Mouse (Mus musculus): ENCODE measurements at regions not wholly inside any gene's neighbourhood (a gene's known extent, or its start where the extent isn't known, plus 50 kb on each side); places are given as distances from the start of the nearest gene placed in this dataset.
"Not testable (repeated sequence)": the region's sequence is repeated elsewhere in the genome, so short reads cannot be mapped to it uniquely, and the experiment has no call there.

GRCm38 (mm10) chr14:71564816-71565215, 926.8 kb downstream of the Gm9195 start:
- 72% methylated on average over 3 of the region's 3 CpGs for WGBS
- no peak for ATAC-seq (ENCODE audit: low FRiP score, low read depth)
- Histone ChIP-seq H3K9ac (replicated peaks) (no peak overlapping the region), H3K27ac (replicated peaks) (no peak overlapping the region), H3K9me3 (no peaks in the 10 kb centered on the region), H3K27me3 (no peaks in the 10 kb centered on the region), H3K4me1 (no peaks in the 10 kb centered on the region), H3K4me2 (replicated peaks) (no peak overlapping the region), H3K4me3 (no peak overlapping the region), H3K36me3 (no peaks in the 10 kb centered on the region)

- Histone ChIP-seq H3K27ac (replicated peaks) (no peak overlapping the region), H3K27me3 (no peaks in the 10 kb centered on the region), H3K4me3 (no peak overlapping the region), H3K9me3 (no peaks in the 10 kb centered on the region), H3K4me2 (replicated peaks) (no peak overlapping the region), H3K36me3 (no peaks in the 10 kb centered on the region), H3K9ac (replicated peaks) (no peak overlapping the region), H3K4me1 (no peaks in the 10 kb centered on the region)
- 76% methylated on average over 4 of the region's 4 CpGs for WGBS
- no peak for ATAC-seq (ENCODE audit: low FRiP score, low read depth)
These were observed 929.7 kb downstream of the Gm9195 start for GRCm38 (mm10) chr14:71561906-71562305.

- H3K36me3 ChIP-seq; H3K9ac ChIP-seq (replicated peaks); H3K4me3 ChIP-seq; H3K27ac ChIP-seq (replicated peaks); ATAC-seq (ENCODE audit: low FRiP score, low read depth); H3K4me2 ChIP-seq (replicated peaks); H3K27me3 ChIP-seq; H3K9me3 ChIP-seq; H3K4me1 ChIP-seq: not testable (repeated sequence)
- WGBS, result 89% methylated on average over 2 of the region's 3 CpGs
These were observed 937.3 kb downstream of the Gm9195 start for GRCm38 (mm10) chr14:71554324-71554723.

GRCm38 (mm10) chr14:71543580-71543979, 943.9 kb upstream of the Fam160b2 start:
- no peak overlapping the region for H3K4me2 ChIP-seq (replicated peaks)
- no peaks in the 10 kb centered on the region for H3K9me3 ChIP-seq
- 86% methylated on average over 3 of the region's 3 CpGs for WGBS
- H3K9ac ChIP-seq (replicated peaks), result no peak overlapping the region
- no peaks in the 10 kb centered on the region for H3K36me3 ChIP-seq
- H3K4me1 ChIP-seq, result no peaks in the 10 kb centered on the region
- H3K27me3 ChIP-seq, result no peaks in the 10 kb centered on the region
- ATAC-seq (ENCODE audit: low FRiP score, low read depth), result no peak
- no peak overlapping the region for H3K4me3 ChIP-seq
- no peak overlapping the region for H3K27ac ChIP-seq (replicated peaks)

GRCm38 (mm10) chr14:71532074-71532659, 932.5 kb upstream of the Fam160b2 start:
- Histone ChIP-seq H3K9ac (replicated peaks) (no peak overlapping the region), H3K4me2 (replicated peaks) (no peak overlapping the region), H3K36me3 (no peaks in the 10 kb centered on the region), H3K27me3 (no peaks in the 10 kb centered on the region), H3K27ac (replicated peaks) (no peak overlapping the region), H3K9me3 (no peaks in the 10 kb centered on the region), H3K4me1 (no peaks in the 10 kb centered on the region), H3K4me3 (no peak overlapping the region)
- 76% methylated on average over 11 of the region's 11 CpGs for WGBS
- ATAC-seq (ENCODE audit: low FRiP score, low read depth), result no peak

GRCm38 (mm10) chr14:71531298-71531697, 931.7 kb upstream of the Fam160b2 start:
- Histone ChIP-seq H3K4me3 (no peak overlapping the region), H3K9me3 (no peaks in the 10 kb centered on the region), H3K27me3 (no peaks in the 10 kb centered on the region), H3K27ac (replicated peaks) (no peak overlapping the region), H3K9ac (replicated peaks) (no peak overlapping the region), H3K36me3 (no peaks in the 10 kb centered on the region), H3K4me1 (no peaks in the 10 kb centered on the region), H3K4me2 (replicated peaks) (no peak overlapping the region)
- ATAC-seq (ENCODE audit: low FRiP score, low read depth), result no peak
- 76% methylated on average over 2 of the region's 2 CpGs for WGBS

- WGBS, result 76% methylated on average over 6 of the region's 6 CpGs
- H3K27me3 ChIP-seq, result no peaks in the 10 kb centered on the region
- no peak overlapping the region for H3K4me2 ChIP-seq (replicated peaks)
- no peak for ATAC-seq (ENCODE audit: low FRiP score, low read depth)
- H3K9ac ChIP-seq (replicated peaks), result no peak overlapping the region
- no peaks in the 10 kb centered on the region for H3K36me3 ChIP-seq
- H3K9me3 ChIP-seq, result no peaks in the 10 kb centered on the region
- no peak overlapping the region for H3K27ac ChIP-seq (replicated peaks)
- no peak overlapping the region for H3K4me3 ChIP-seq
- no peaks in the 10 kb centered on the region for H3K4me1 ChIP-seq
These were observed 930.8 kb upstream of the Fam160b2 start for GRCm38 (mm10) chr14:71530421-71530820.

GRCm38 (mm10) chr14:71518541-71518940, 918.9 kb upstream of the Fam160b2 start:
- no peaks in the 10 kb centered on the region for H3K36me3 ChIP-seq
- 56% methylated on average over 2 of the region's 2 CpGs for WGBS
- H3K4me2 ChIP-seq (replicated peaks), result no peak overlapping the region
- no peak overlapping the region for H3K4me3 ChIP-seq
- ATAC-seq (ENCODE audit: low FRiP score, low read depth), result no peak
- no peak overlapping the region for H3K27ac ChIP-seq (replicated peaks)
- H3K4me1 ChIP-seq, result no peaks in the 10 kb centered on the region
- no peaks in the 10 kb centered on the region for H3K9me3 ChIP-seq
- H3K9ac ChIP-seq (replicated peaks), result no peak overlapping the region
- no peaks in the 10 kb centered on the region for H3K27me3 ChIP-seq

GRCm38 (mm10) chr14:71500851-71501250, 901.2 kb upstream of the Fam160b2 start:
- Histone ChIP-seq H3K27me3 (no peaks in the 10 kb centered on the region), H3K36me3 (no peaks in the 10 kb centered on the region), H3K9ac (replicated peaks) (no peak overlapping the region), H3K27ac (replicated peaks) (no peak overlapping the region), H3K4me3 (no peak overlapping the region), H3K9me3 (no peaks in the 10 kb centered on the region), H3K4me2 (replicated peaks) (no peak overlapping the region), H3K4me1 (no peaks in the 10 kb centered on the region)
- WGBS, result 68% methylated on average over 1 of the region's 1 CpGs
- ATAC-seq (ENCODE audit: low FRiP score, low read depth), result no peak

GRCm38 (mm10) chr14:71491201-71491600, 891.6 kb upstream of the Fam160b2 start:
- no peak overlapping the region for H3K4me3 ChIP-seq
- H3K9ac ChIP-seq (replicated peaks), result no peak overlapping the region
- 91% methylated on average over 7 of the region's 7 CpGs for WGBS
- H3K4me2 ChIP-seq (replicated peaks), result no peak overlapping the region
- H3K36me3 ChIP-seq, result no peaks in the 10 kb centered on the region
- H3K27me3 ChIP-seq, result no peaks in the 10 kb centered on the region
- H3K4me1 ChIP-seq, result no peaks in the 10 kb centered on the region
- no peak overlapping the region for H3K27ac ChIP-seq (replicated peaks)
- no peak for ATAC-seq (ENCODE audit: low FRiP score, low read depth)
- H3K9me3 ChIP-seq, result no peaks in the 10 kb centered on the region

GRCm38 (mm10) chr14:71486176-71486970, 886.7 kb upstream of the Fam160b2 start:
- Histone ChIP-seq H3K27ac (replicated peaks) (no peak overlapping the region), H3K4me3 (no peak overlapping the region), H3K9ac (replicated peaks) (no peak overlapping the region), H3K27me3 (no peaks in the 10 kb centered on the region), H3K36me3 (no peaks in the 10 kb centered on the region), H3K4me1 (no peaks in the 10 kb centered on the region), H3K4me2 (replicated peaks) (no peak overlapping the region), H3K9me3 (no peaks in the 10 kb centered on the region)
- 87% methylated on average over 12 of the region's 12 CpGs for WGBS
- ATAC-seq (ENCODE audit: low FRiP score, low read depth), result no peak

GRCm38 (mm10) chr14:71475656-71476055, 876.0 kb upstream of the Fam160b2 start:
- Histone ChIP-seq H3K27ac (replicated peaks) (no peak overlapping the region), H3K9ac (replicated peaks) (no peak overlapping the region), H3K4me2 (replicated peaks) (no peak overlapping the region), H3K4me3 (no peak overlapping the region), H3K9me3 (no peaks in the 10 kb centered on the region), H3K4me1 (no peaks in the 10 kb centered on the region), H3K36me3 (no peaks in the 10 kb centered on the region), H3K27me3 (no peaks in the 10 kb centered on the region)
- 45% methylated on average over 2 of the region's 2 CpGs for WGBS
- no peak for ATAC-seq (ENCODE audit: low FRiP score, low read depth)
